Mouse (Mus musculus) brain, embryonic 14.5 days (tissue): ENCODE data around the gene Jazf1. TPM values are rescaled to one million over a fixed set of nuclear protein-coding genes. Genes with fewer than 3 reads are reported as not detected.

Source experiments
- DNase-seq: peaks from one replicate; pipeline ENCODE4 v3.0.0-alpha.2; 2011; ENCODE audit warnings: low read depth
- CTCF ChIP-seq: fragments of 200-500 bp; IDR thresholded peaks from 2 replicates; pipeline ENCODE4 v1.5.1; 2012; ENCODE audit warnings: inconsistent platforms, mild to moderate bottlenecking, moderate library complexity, borderline replicate concordance; ENCODE audit not compliant: insufficient read depth, insufficient read length; ENCODE audit errors: extremely low read depth
- POLR2A ChIP-seq: fragments of 200-500 bp; IDR thresholded peaks from 2 replicates; pipeline ENCODE4 v1.6.1; 2012; ENCODE audit warnings: mild to moderate bottlenecking, inconsistent platforms, borderline replicate concordance; ENCODE audit not compliant: poor library complexity, insufficient read depth, insufficient read length, severe bottlenecking; ENCODE audit errors: extremely low read depth
- polyA plus RNA-seq: library from polyadenylated mRNA; depleted of rRNA; stranded (reverse); fragments of >200 nt; gene quantifications from 2 replicates; pipeline ENCODE4 v1.2.3, GENCODE M21; 2012

The Jazf1 gene
- polyA plus RNA-seq, 1 experiment = 26.8 TPM

- no peak for DNase-seq
- no peak for TF ChIP-seq CTCF
- TF ChIP-seq POLR2A = no peak
These were observed 147.2 kb downstream of the Jazf1 start for GRCm38 (mm10) chr6:52921248-52921647.

GRCm38 (mm10) chr6:52920719-52921118, 147.7 kb downstream of the Jazf1 start:
- no peak for TF ChIP-seq POLR2A
- TF ChIP-seq CTCF = no peak
- DNase-seq = no peak

GRCm38 (mm10) chr6:52919442-52919841, 149.0 kb downstream of the Jazf1 start:
- DNase-seq = no peak
- no peak for TF ChIP-seq CTCF
- no peak for TF ChIP-seq POLR2A

- no peak for TF ChIP-seq POLR2A
- peak; percentile 86; the same call in 1 of the 2 replicates for TF ChIP-seq CTCF
- DNase-seq = peak; percentile 89
These were observed 149.5 kb downstream of the Jazf1 start for GRCm38 (mm10) chr6:52918980-52919379.

- no peak for DNase-seq
- TF ChIP-seq CTCF = no peak
- no peak for TF ChIP-seq POLR2A
These were observed 151.0 kb downstream of the Jazf1 start for GRCm38 (mm10) chr6:52917471-52917870.

- no peak for TF ChIP-seq CTCF
- TF ChIP-seq POLR2A = no peak
- no peak for DNase-seq
These were observed 151.5 kb downstream of the Jazf1 start for GRCm38 (mm10) chr6:52916836-52917376.

GRCm38 (mm10) chr6:52914921-52915320, 153.5 kb downstream of the Jazf1 start:
- DNase-seq = no peak
- TF ChIP-seq CTCF (no peak), POLR2A (no peak)

GRCm38 (mm10) chr6:52912143-52912918, 156.1 kb downstream of the Jazf1 start:
- DNase-seq = no peak
- TF ChIP-seq CTCF (no peak), POLR2A (no peak)

- TF ChIP-seq POLR2A = no peak
- TF ChIP-seq CTCF = no peak
These were observed 161.6 kb downstream of the Jazf1 start for GRCm38 (mm10) chr6:52906801-52907200.

GRCm38 (mm10) chr6:52905100-52905499, 163.3 kb downstream of the Jazf1 start:
- DNase-seq = no peak
- TF ChIP-seq POLR2A = no peak
- no peak for TF ChIP-seq CTCF

More at GRCm38 (mm10) chr6:52906801-52907200, 161.6 kb downstream of the Jazf1 start:
- no peak for DNase-seq

GRCm38 (mm10) chr6:52903226-52903960, 165.0 kb downstream of the Jazf1 start:
- TF ChIP-seq POLR2A (no peak), CTCF (no peak)
- DNase-seq = no peak
